Mouse (Mus musculus): Measurements from ENCODE around the gene Tmem219.

Gene Tmem219

GRCm38 (mm10) chr7:126861429-126862130 is 61.1 kb downstream of the Tmem219 start, which contains the start of gene Hirip3:
TSS of gene Hirip3 (plus strand) at chr7:126861972.
- peak; percentile 96 for DNase-seq

DNA sequence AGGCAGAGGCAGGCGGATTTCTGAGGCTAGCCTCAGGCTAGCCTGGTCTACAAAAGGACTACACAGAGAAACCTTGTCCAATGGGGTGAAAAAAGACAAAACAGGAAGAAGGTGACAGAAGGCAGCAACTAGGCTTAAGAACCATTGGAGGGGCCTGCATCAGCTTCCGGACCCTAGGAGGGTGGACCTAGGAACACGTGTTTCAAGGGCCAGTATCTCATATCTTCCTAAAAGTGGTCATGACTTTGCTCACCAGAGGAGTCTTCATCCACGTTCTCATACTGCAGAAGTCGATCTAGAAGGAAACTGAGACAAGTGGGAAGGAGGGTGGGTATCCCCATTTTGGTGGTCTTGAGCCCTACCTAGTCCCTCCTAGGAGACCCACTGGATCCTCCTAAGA is 61.7 kb downstream of the Tmem219 start:
- DNase-seq, result no peak

- DNase-seq, result peak in 1 of 2 experiments; percentile 72
Measured at GRCm38 (mm10) chr7:126856741-126857420, 65.8 kb downstream of the Tmem219 start.

DNA sequence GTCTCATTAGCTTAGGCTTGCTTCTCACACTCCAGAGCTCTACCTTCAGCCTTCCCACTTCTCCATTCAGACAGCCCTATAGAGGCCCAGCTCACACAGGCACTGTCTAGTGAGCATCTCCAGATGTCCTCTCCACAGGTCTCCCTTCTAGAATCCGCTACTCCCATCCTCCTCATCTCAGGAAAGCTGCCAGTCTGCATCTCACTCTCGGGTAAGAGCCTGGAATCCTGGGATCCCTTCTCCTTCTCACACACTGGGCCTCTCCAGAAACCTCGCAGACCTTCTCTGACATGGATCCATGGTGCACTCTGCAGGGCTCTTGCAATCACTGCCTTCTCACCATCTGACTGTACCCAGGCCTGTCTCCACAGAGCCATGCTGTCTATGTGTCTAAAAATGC is 67.1 kb downstream of the Tmem219 start:
- DNase-seq, result no peak

DNA sequence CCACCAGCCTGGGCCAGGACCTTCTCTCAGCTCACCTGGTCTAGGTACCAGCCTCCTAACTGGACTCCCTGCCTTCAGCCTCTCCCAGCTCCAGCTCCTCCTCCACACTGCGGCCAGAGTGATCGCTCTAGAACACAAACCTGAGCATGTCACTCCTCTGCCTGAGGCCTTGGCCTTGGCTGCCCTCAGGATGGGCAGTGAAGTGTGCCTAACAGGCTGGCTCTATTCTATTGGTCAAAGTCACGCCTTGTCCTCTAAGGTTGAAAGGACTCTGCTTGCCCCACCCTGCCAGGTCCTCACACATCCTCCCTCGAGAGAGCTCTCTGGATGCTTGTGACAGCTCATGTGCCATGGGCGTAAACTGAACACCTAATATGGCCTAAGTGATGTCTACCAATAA is 69.3 kb downstream of the Tmem219 start:
- peak in 1 of 2 experiments; percentile 36 for DNase-seq

DNA sequence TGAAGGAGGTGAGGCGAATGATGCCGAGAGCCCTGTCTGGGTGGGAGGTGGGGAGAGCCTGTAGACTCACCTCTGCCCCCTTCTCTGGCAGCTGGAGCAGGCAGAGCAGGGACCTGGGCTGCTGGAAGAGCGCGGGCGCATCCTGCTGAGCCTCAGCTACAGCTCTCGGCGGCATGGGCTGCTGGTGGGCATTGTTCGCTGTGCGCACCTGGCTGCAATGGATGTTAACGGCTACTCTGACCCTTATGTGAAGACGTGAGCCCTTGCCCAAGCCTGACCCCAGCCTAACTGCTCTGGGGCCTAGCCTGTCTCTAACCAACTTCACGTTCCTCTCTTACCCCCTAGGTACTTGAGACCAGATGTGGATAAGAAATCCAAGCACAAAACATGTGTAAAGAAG is 71.5 kb downstream of the Tmem219 start:
- peak in 1 of 2 experiments; percentile 19 for DNase-seq

- DNase-seq, result no peak
Measured at GRCm38 (mm10) chr7:126850161-126850560, 72.6 kb downstream of the Tmem219 start.

DNA sequence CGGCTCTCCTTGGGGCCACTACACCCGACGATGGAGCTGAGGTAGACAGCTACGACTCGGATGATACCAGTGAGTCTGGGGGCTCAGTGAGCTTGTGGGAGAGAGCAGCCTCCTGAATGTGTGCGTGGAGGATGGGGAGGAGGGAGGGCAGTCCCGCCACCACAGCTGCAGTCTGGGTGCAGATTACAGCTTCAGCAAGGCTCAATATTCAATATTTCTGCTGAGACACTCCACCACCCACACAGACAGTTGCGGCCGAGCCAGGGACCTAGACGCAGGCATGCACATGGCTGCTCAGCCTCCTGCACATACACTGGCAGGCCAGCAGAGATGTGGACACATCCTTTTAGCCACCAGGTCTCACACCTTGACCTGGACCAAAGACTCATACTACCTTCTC is 73.9 kb downstream of the Tmem219 start:
- DNase-seq, result no peak

DNA sequence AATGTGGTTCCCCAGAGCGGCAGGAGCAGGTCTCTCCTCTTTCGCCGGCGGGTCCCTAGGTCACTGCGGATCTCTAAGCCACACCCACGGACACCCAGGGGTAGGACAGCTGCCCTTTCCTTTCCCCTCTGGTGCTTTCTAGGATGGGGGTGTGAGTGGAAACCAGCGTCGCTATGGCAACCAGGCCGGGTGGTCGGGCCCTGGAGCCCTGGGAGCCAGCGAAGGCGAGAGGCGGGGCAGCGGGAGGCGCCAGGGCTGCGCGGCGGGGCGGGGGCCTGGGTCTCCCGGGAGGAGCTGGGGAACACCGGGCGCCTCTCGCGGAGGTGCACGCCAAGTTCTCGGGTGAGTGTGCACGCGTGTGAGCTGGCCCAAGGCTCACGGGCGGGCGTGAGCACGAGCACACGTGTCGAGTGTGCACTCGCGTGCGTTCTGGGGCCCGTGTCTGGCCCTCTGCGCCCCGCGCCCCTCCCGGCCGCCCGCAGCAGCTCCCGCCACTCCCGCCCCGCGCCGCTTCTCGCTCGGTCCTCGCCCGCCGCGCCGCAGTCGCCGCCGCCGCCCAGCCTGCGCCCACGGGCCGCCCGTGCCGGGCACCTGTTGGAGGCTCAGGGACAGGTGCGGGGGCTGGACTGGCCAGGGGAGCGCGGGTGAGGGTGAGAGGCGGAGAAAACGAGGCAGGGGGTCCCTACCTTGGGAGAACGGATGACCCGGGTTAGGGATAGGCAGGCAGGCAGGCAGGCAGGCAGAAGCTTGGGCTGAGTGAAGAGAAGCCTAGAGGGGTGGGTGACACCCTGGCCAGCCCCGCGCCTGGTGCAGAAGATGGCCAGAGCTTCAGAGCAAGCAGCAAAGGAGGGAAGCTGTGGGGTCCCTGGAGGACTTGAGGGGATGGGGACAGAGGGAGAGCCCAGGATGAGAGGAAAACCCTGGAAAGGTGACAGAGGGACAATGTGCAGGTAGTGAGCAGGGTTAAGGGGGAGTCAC is 75.0 kb downstream of the Tmem219 start:
- DNase-seq, result no peak

DNA sequence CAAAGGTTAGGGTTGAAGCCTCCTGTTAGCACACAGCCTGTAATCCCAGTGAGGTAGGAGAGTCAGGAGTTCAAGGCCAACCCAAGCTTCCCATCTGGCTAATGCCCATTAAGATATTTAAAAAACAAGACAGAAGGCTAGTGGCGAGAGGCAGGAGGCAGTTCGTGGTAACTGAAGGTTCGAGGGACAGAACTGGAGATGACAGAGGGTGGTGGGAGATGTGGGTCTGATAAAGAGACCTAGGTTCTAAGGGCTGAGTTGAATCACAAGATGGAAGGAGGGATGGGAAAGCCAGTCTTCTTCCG is 75.6 kb downstream of the Tmem219 start, which contains the start of gene Doc2a:
Doc2a (plus strand) TSS at position 301 of the 305 bp plus-strand sequence.
- no peak for DNase-seq

DNA sequence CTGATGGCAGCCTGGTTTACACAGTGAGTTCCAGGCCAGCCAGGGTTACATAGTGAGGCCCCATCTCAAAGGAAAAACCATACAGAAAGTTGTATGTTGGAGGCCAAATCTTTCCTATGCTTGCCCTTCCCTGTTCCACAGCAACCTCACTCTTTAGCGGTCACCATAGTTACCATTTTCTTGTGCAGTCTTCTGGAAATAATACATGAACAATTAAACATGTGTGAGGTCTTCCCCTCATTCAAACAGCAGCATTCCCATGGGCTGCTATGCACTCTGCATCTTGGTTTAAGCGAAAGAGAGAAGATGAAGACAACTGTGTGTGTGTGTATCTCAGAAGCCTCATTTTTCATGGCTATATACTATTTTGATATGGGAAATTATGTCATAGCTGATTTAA is 77.2 kb downstream of the Tmem219 start:
- DNase-seq, result no peak

GRCm38 (mm10) chr7:126843276-126843675 is 79.4 kb downstream of the Tmem219 start:
- no peak for DNase-seq

Measured in lung, postnatal 4 days (tissue).